Mouse (Mus musculus): ENCODE data around the gene Gm13769. TPM values are rescaled to one million over a fixed set of nuclear protein-coding genes. Genes with fewer than 3 reads are reported as not detected.
A peak's percentile ranks its signal among the peaks of the same experiment; 100 is the strongest.
"Not testable (repeated sequence)": the region's sequence is repeated elsewhere in the genome, so short reads cannot be mapped to it uniquely, and the experiment has no call there.

Gene Gm13769
- 0.17 TPM in 1 of 2 replicates, not detected in the other for total RNA-seq (2015)
- not detected in 2 replicates for total RNA-seq (2017)

DNA sequence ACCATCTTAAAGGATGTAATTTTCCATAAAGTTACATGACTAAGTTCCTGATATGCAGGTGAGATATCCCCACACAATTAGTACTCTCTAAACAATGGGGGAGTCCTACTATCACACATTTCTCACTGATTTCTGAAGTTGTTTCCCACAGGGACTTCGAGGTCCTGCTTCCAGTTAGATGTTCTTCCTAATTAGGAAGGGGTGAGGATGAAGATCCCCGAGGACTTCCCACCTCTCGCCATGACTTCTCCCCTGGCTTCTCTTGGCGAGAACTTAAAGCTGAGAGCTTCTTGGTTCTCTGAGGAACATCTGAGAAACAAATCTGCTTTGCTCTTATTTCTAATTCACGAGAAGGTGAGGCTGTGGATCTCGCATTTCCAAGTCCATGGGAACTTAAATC lies at the start of gene Gm13769:
TSS of gene Gm13769 (plus strand) at position 301 of the 400 bp plus-strand sequence.
- not testable (repeated sequence) for ATAC-seq (replicated peaks; ENCODE audit: poor library complexity)

GRCm38 (mm10) chr2:90292741-90293140 lies 29.3 kb upstream of the Gm13769 start, which contains the start of gene Olfr1272:
Olfr1272 (minus strand) TSS chr2:90292841.
- ATAC-seq (replicated peaks; ENCODE audit: poor library complexity), result no peak

DNA sequence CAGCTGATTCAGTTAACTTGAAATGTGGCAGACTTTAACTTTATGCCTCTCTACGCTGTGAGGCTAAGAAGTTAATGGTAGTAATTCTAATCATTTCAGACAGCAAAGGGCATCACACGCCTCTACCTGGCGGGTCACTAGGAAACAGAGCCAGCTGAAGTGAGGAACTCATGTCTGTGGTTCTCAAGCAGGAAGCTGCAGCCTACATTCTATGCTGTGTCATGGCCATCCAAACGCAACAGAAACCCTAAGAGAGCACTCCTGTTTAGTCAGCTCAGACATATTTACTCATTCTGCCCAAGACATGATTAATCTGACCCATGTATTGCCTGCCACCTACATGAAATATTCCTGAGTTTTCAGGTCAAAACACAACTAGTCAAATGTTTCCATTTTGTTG lies 24.7 kb downstream of the Gm13769 start:
- not testable (repeated sequence) for ATAC-seq (replicated peaks; ENCODE audit: poor library complexity)

DNA sequence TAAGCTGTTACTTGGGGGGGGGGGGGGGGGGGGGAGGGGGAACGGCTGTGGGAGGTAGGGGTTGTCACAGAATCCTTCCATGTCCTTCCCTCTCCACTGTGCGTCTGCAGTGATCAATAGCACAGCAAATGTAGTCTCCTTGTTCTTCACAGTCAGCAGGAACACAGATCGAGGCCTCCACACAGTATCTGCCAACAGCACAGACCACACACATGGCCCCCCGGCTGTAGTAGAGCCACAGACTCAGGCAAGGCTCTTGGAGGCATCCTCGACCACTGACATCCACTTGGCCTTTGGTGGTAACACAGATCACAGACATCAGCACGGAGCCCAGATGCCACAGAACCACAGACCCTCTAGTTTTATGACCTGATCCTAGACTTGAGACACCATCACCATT lies 29.0 kb downstream of the Gm13769 start:
- ATAC-seq (replicated peaks; ENCODE audit: poor library complexity), result not testable (repeated sequence)

- ATAC-seq (replicated peaks; ENCODE audit: poor library complexity), result peak; percentile 94
These were observed 29.5 kb downstream of the Gm13769 start for GRCm38 (mm10) chr2:90351540-90351939.

DNA sequence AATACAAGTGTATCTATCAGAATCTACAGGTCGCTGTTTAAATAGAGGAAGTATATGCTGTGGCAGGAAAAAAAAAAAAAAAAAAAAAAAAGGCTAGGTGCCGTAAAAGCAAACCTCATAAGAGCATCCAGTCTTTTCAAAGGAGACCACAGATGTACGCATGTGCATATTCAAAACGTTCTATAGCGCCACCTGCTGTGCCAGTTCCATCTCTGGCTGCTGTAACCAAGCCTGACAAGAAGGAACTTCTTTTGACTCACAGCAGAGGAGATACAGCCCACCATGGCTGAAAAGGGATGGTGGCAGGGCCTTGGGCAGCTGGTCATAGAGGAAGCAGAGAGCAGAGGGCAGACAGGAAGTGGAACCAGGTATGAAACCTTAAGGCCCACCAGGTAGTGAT lies 37.2 kb downstream of the Gm13769 start:
- peak; percentile 96 for ATAC-seq (replicated peaks; ENCODE audit: poor library complexity)

DNA sequence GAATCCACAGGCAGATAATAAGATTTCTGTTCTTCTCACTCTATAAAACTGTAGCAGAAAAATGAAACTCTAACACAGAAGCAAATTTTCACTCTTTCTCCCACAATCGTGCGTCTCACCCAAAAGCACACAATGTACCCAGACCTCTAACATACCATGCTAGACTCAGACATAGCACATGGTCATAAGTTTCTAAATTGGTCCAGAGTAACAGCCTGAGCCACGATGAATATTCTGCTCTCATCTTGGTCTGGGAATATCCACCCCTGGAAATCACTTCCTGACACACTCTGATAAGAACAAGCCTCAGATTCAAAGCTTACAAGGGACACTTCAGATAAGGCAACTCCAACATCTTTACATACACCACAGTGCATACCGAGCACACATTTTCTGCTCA lies 38.2 kb downstream of the Gm13769 start:
- not testable (repeated sequence) for ATAC-seq (replicated peaks; ENCODE audit: poor library complexity)

Other genes with a start within 250 kb of the Gm13769 start
- gene Olfr1269, start 200.8 kb upstream of the Gm13769 start, total RNA-seq (2015), result not detected in 2 replicates
- not detected in 2 replicates for gene Olfr1269, start 200.8 kb upstream of the Gm13769 start, total RNA-seq (2017)
- gene Olfr32, start 179.9 kb upstream of the Gm13769 start, total RNA-seq (2015), result not detected in 2 replicates
- not detected in 2 replicates for gene Olfr32, start 179.9 kb upstream of the Gm13769 start, total RNA-seq (2017)
- gene Olfr1270, start 169.1 kb upstream of the Gm13769 start, total RNA-seq (2015), result not detected in 2 replicates
- not detected in 2 replicates for gene Olfr1270, start 169.1 kb upstream of the Gm13769 start, total RNA-seq (2017)
- gene Olfr1506, start 97.7 kb upstream of the Gm13769 start, total RNA-seq (2015), result not detected in 2 replicates
- not detected in 2 replicates for gene Olfr1506, start 97.7 kb upstream of the Gm13769 start, total RNA-seq (2017)
- not detected in 2 replicates for gene Olfr142, start 64.6 kb upstream of the Gm13769 start, total RNA-seq (2015)
- not detected in 2 replicates for gene Olfr142, start 64.6 kb upstream of the Gm13769 start, total RNA-seq (2017)
- not detected in 2 replicates for gene Olfr1271, start 51.2 kb upstream of the Gm13769 start, total RNA-seq (2015)
- gene Olfr1271, start 51.2 kb upstream of the Gm13769 start, total RNA-seq (2017), result not detected in 2 replicates
- not detected in 2 replicates for gene Olfr1272, start 29.4 kb upstream of the Gm13769 start, total RNA-seq (2015)
- gene Olfr1272, start 29.4 kb upstream of the Gm13769 start, total RNA-seq (2017), result not detected in 2 replicates
- not detected in 2 replicates for gene Olfr1274-ps, start 76.5 kb downstream of the Gm13769 start, total RNA-seq (2015)
- gene Olfr1274-ps, start 76.5 kb downstream of the Gm13769 start, total RNA-seq (2017), result not detected in 2 replicates

All from megakaryocyte progenitor cell, adult 5-6 weeks (primary cell).